Mouse (Mus musculus) midbrain, embryonic 13.5 days (tissue): ENCODE results near the gene Ptprm. TPM values are rescaled to one million over a fixed set of nuclear protein-coding genes. Genes with fewer than 3 reads are reported as not detected.

ENCODE experiments used
- ATAC-seq: fragments of 200-750 bp; cut with Nextera tagmentation; 2 replicates; pipeline ENCODE4 v1.8.0; 2017; ENCODE audit warnings: mild to moderate bottlenecking, moderate TSS enrichment, moderate library complexity
- H3K27ac ChIP-seq: fragments of 300-500 bp; sonication (generic); 2 replicates; pipeline ENCODE4 v1.5.1; 2015; ENCODE audit warnings: inconsistent platforms, mild to moderate bottlenecking, moderate library complexity
- H3K27me3 ChIP-seq: fragments of 300-500 bp; sonication (generic); 2 replicates; pipeline ENCODE4 v1.6.1; 2015; ENCODE audit warnings: mild to moderate bottlenecking, inconsistent platforms
- H3K36me3 ChIP-seq: fragments of 300-500 bp; sonication (generic); 2 replicates; pipeline ENCODE4 v1.6.1; 2015; ENCODE audit warnings: mild to moderate bottlenecking, inconsistent platforms
- H3K4me1 ChIP-seq: fragments of 300-500 bp; sonication (generic); replicated peaks from 2 replicates; pipeline ENCODE4 v1.6.1; 2015; ENCODE audit warnings: inconsistent platforms
- H3K4me2 ChIP-seq: fragments of 300-500 bp; sonication (generic); replicated peaks from 2 replicates; pipeline ENCODE4 v1.6.1; 2015; ENCODE audit warnings: moderate library complexity, mild to moderate bottlenecking, inconsistent platforms
- H3K4me3 ChIP-seq: fragments of 300-500 bp; sonication (generic); replicated peaks from 2 replicates; pipeline ENCODE4 v1.5.1; 2015; ENCODE audit warnings: mild to moderate bottlenecking, inconsistent platforms
- H3K9ac ChIP-seq: fragments of 300-500 bp; sonication (generic); replicated peaks from 2 replicates; pipeline ENCODE4 v1.6.1; 2015; ENCODE audit warnings: mild to moderate bottlenecking, inconsistent platforms
- H3K9me3 ChIP-seq: fragments of 300-500 bp; sonication (generic); 2 replicates; pipeline ENCODE4 v1.6.1; 2016; ENCODE audit warnings: mild to moderate bottlenecking, inconsistent platforms
- WGBS: fragments of 180-500 bp; shearing (Covaris S2); methylation state at CpG from one replicate; pipeline ENCODE4 v1.1.7; 2015; 5-methylcytosine and 5-hydroxymethylcytosine counted together
- polyA plus RNA-seq: library from polyadenylated mRNA; unstranded; fragments of >200 nt; fragmentation: Nextera tagmentation; extraction: Ambion mirVana; gene quantifications from 2 replicates; pipeline ENCODE4 v1.2.1, GENCODE M21; 2015

Gene Ptprm
- polyA plus RNA-seq, 1 experiment from 2014 or later, result 10.6 TPM

- Histone ChIP-seq H3K9ac (no peak overlapping the region), H3K9me3 (no peaks in the 10 kb centered on the region), H3K4me2 (no peak overlapping the region), H3K27me3 (no peaks in the 10 kb centered on the region), H3K4me1 (no peaks in the 10 kb centered on the region; the same call in 1 of the 2 replicates), H3K4me3 (no peak overlapping the region), H3K27ac (no peak overlapping the region), H3K36me3 (no peaks in the 10 kb centered on the region)
- WGBS, result 90% methylated on average over 6 of the region's 6 CpGs
- ATAC-seq, result no peak
Measured at GRCm38 (mm10) chr17:67343006-67343405, 11.3 kb downstream of the Ptprm start.

- Histone ChIP-seq H3K27me3 (no peaks in the 10 kb centered on the region), H3K9me3 (no peaks in the 10 kb centered on the region), H3K27ac (no peak overlapping the region), H3K4me3 (no peak overlapping the region), H3K9ac (no peak overlapping the region), H3K4me1 (no peaks in the 10 kb centered on the region; the same call in 1 of the 2 replicates), H3K36me3 (no peaks in the 10 kb centered on the region), H3K4me2 (no peak overlapping the region)
- no peak for ATAC-seq
- WGBS, result 84% methylated on average over 6 of the region's 6 CpGs
Measured at GRCm38 (mm10) chr17:67340362-67340761, 13.9 kb downstream of the Ptprm start.

GRCm38 (mm10) chr17:67339569-67339968 lies 14.7 kb downstream of the Ptprm start:
- Histone ChIP-seq H3K4me2 (no peak overlapping the region), H3K4me3 (no peak overlapping the region), H3K4me1 (no peaks in the 10 kb centered on the region; the same call in 1 of the 2 replicates), H3K36me3 (no peaks in the 10 kb centered on the region), H3K9me3 (no peaks in the 10 kb centered on the region), H3K27ac (no peak overlapping the region), H3K27me3 (no peaks in the 10 kb centered on the region), H3K9ac (no peak overlapping the region)
- WGBS, result 92% methylated on average over 5 of the region's 5 CpGs
- ATAC-seq, result no peak

- no peaks in the 10 kb centered on the region for H3K4me1 ChIP-seq
- no peaks in the 10 kb centered on the region for H3K9me3 ChIP-seq
- H3K4me2 ChIP-seq, result no peak overlapping the region
- 92% methylated on average over 3 of the region's 3 CpGs for WGBS
- H3K27me3 ChIP-seq, result no peaks in the 10 kb centered on the region
- no peak overlapping the region for H3K4me3 ChIP-seq
- H3K36me3 ChIP-seq, result no peaks in the 10 kb centered on the region
- ATAC-seq, result no peak
- H3K27ac ChIP-seq, result no peak overlapping the region
- H3K9ac ChIP-seq, result no peak overlapping the region
Measured at GRCm38 (mm10) chr17:67334310-67334709, 19.9 kb downstream of the Ptprm start.

GRCm38 (mm10) chr17:67329435-67329834 lies 24.8 kb downstream of the Ptprm start:
- peaks cover under 1% of the 10 kb centered on the region; the same call in 1 of the 2 replicates for H3K4me1 ChIP-seq
- WGBS, result 79% methylated on average over 4 of the region's 4 CpGs
- H3K9ac ChIP-seq, result no peak overlapping the region
- H3K4me3 ChIP-seq, result no peak overlapping the region
- no peaks in the 10 kb centered on the region for H3K9me3 ChIP-seq
- no peak overlapping the region for H3K4me2 ChIP-seq
- no peaks in the 10 kb centered on the region for H3K36me3 ChIP-seq
- ATAC-seq, result no peak
- H3K27me3 ChIP-seq, result no peaks in the 10 kb centered on the region
- H3K27ac ChIP-seq, result no peak overlapping the region

DNA sequence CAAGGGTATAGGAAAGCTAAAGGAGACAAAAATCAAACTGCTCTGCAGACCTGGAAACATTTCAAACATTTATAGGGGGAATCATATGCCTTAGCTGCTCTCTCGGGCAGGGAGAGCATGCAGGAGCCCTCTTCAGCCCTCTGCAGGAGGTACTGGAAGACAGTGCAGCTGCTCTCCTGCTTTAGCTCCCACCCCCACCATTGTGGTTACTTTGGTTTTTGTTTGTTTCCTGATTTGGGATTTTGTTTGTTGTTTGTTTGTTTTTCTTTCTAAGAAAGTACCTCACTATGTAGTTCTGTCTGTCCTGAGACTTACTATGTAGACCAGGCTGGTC lies 29.8 kb downstream of the Ptprm start:
- Histone ChIP-seq H3K4me3 (no peak overlapping the region), H3K36me3 (no peaks in the 10 kb centered on the region), H3K27me3 (no peaks in the 10 kb centered on the region), H3K4me2 (no peak overlapping the region), H3K27ac (no peak overlapping the region; the same call in 1 of the 2 replicates), H3K9me3 (no peaks in the 10 kb centered on the region), H3K9ac (no peak overlapping the region), H3K4me1 (peaks cover 11% of the 10 kb centered on the region)
- ATAC-seq, result no peak
- WGBS, result 29% methylated on average over 1 of the region's 1 CpGs

- H3K4me3 ChIP-seq, result no peak overlapping the region
- 46% methylated on average over 11 of the region's 11 CpGs for WGBS
- peak; percentile 85 for ATAC-seq
- H3K36me3 ChIP-seq, result no peaks in the 10 kb centered on the region
- no peak overlapping the region; the same call in 1 of the 2 replicates for H3K27ac ChIP-seq
- no peaks in the 10 kb centered on the region for H3K9me3 ChIP-seq
- no peaks in the 10 kb centered on the region for H3K27me3 ChIP-seq
- H3K9ac ChIP-seq, result no peak overlapping the region
- no peak overlapping the region for H3K4me2 ChIP-seq
- H3K4me1 ChIP-seq, result peaks cover 11% of the 10 kb centered on the region
Measured at GRCm38 (mm10) chr17:67323777-67324498, 30.3 kb downstream of the Ptprm start.

DNA sequence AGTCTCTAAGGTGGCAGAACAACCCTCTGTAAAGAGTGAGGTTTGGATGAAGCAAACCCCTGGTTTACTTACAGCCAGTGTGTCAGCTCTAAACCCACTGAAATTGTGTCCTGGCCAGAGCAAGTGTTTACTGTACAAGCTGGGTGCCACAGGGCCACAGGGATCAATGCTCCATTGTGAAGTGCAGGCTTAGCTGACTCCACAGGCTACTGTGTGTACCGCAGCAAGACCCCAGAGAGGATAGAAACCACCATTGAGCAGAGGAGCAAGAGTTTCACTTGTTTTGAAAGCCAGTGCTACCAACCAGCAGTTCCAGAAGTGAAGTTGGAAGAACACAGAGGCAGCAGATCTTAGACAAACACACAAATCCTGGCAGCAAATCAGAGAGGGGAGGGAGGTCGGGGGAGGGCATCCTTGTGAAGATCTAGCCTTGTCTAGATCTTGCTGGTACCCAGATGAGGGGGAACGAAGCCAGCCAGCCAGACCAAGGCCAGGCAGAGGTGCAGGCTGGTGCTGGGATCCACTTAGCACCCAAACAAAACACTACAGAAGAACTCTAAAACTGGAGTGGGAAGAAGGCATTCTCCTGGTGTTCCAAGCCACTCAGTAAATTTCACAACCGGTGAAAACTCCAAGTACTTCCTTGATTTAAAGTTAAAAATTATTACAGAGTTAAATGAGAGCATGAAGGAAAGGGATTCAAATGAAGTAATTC lies 39.6 kb downstream of the Ptprm start:
- no peaks in the 10 kb centered on the region for H3K9me3 ChIP-seq
- no peak overlapping the region for H3K9ac ChIP-seq
- no peaks in the 10 kb centered on the region for H3K4me1 ChIP-seq
- ATAC-seq, result no peak
- no peak overlapping the region for H3K4me3 ChIP-seq
- no peaks in the 10 kb centered on the region for H3K27me3 ChIP-seq
- H3K4me2 ChIP-seq, result no peak overlapping the region
- no peaks in the 10 kb centered on the region for H3K36me3 ChIP-seq
- no peak overlapping the region for H3K27ac ChIP-seq
- WGBS, result 61% methylated on average over 4 of the region's 4 CpGs

DNA sequence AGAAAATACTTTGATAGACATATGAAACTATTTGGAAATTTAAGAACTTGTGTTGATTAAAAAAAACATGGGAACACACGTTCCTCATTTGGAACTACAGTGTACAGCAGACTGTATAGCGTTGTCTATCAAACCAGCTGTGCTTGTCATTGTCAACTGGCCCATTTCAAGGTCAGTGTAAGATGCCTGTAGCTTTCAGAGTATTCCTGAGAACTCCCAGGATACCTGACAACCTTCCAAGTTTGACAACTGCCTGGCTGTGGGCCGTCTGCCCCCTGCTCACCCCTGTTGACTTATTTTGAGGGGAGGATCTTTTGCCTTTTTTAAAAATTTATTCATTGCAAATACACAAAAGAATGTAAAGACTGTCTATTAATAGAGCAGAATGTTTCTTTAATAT lies 45.8 kb downstream of the Ptprm start:
- Histone ChIP-seq H3K4me1 (no peaks in the 10 kb centered on the region), H3K4me2 (no peak overlapping the region), H3K27ac (no peak overlapping the region), H3K9ac (no peak overlapping the region), H3K36me3 (no peaks in the 10 kb centered on the region), H3K4me3 (no peak overlapping the region), H3K9me3 (no peaks in the 10 kb centered on the region), H3K27me3 (no peaks in the 10 kb centered on the region)
- ATAC-seq, result no peak
- 84% methylated on average over 3 of the region's 3 CpGs for WGBS

- Histone ChIP-seq H3K27ac (no peak overlapping the region), H3K9ac (no peak overlapping the region), H3K9me3 (no peaks in the 10 kb centered on the region), H3K4me2 (no peak overlapping the region), H3K4me3 (no peak overlapping the region), H3K36me3 (no peaks in the 10 kb centered on the region), H3K4me1 (peaks cover 7% of the 10 kb centered on the region), H3K27me3 (no peaks in the 10 kb centered on the region)
- ATAC-seq, result no peak
- 77% methylated on average over 10 of the region's 10 CpGs for WGBS
Measured at GRCm38 (mm10) chr17:67306066-67306845, 48.0 kb downstream of the Ptprm start.

- H3K9me3 ChIP-seq, result no peaks in the 10 kb centered on the region
- no peak overlapping the region for H3K4me2 ChIP-seq
- no peak overlapping the region for H3K9ac ChIP-seq
- no peak overlapping the region for H3K4me3 ChIP-seq
- H3K27ac ChIP-seq, result no peak overlapping the region
- no peaks in the 10 kb centered on the region for H3K27me3 ChIP-seq
- ATAC-seq, result no peak
- H3K36me3 ChIP-seq, result no peaks in the 10 kb centered on the region
- 77% methylated on average over 3 of the region's 3 CpGs for WGBS
- H3K4me1 ChIP-seq, result peaks cover 7% of the 10 kb centered on the region
Measured at GRCm38 (mm10) chr17:67304831-67305230, 49.4 kb downstream of the Ptprm start.
